In genomic region chr5:123128426-123129169, GRCm38 (mm10) we compare ENCODE assay signal across 9 mouse cellular contexts. TPM values are rescaled to one million over a fixed set of nuclear protein-coding genes. Genes with fewer than 3 reads are reported as not detected.
A peak's percentile ranks its signal among the peaks of the same experiment; 100 is the strongest.
DNase-seq lines count a peak whose midpoint lies in the region; ATAC-seq and TF ChIP-seq lines count a peak whose summit lies in the region.
"Had no signal": no experiment of that assay in that cellular context is flagged by ENCODE, and none has a peak within 500 bp of the region (broad histone marks: within the 10 kb centered on the region; RNA-seq: fewer than 3 reads in every experiment).

No protein-coding gene starts in this region.

- no peak for DNase-seq in layer of hippocampus, adult 2 months (ENCODE audit: low spot score in 2 of 2)
- no peak for DNase-seq in layer of hippocampus, adult 8-10 months (ENCODE audit: low spot score in 2 of 2)
- DNase-seq in heart, postnatal 4 days, result peak; percentile 21
- peak; percentile 82 to 91 for DNase-seq in thymus, postnatal 36 days
- no peak for DNase-seq in retina, postnatal 1 day
- DNase-seq in right cerebral cortex, postnatal 14 days, result no peak

- ATAC-seq in megakaryocyte, adult 5-6 weeks (ENCODE audit: poor library complexity, severe bottlenecking), result peak; percentile 69
- no peak for ATAC-seq in frontal cortex, adult (ENCODE audit: low TSS enrichment)

- H3K4me3 ChIP-seq in layer of hippocampus, adult 2 months, result no peak overlapping the region
- H3K4me3 ChIP-seq: erythroblast, embryonic 14.5 days had no signal

- H3K27ac ChIP-seq in layer of hippocampus, adult 2 months, result peak overlapping the region; percentile 39; the same call in 1 of the 2 replicates

- no peak for TF ChIP-seq CTCF in layer of hippocampus, adult 2 months (conservative IDR thresholded peaks at IDR 0.05)

RNA-seq across cellular contexts. Expression of gene Rhof, which starts 3.9 kb away (rescaled TPM):
- 10 to 100 TPM; 43.3 to 46.3 TPM for total RNA-seq in layer of hippocampus, adult 2 months (2021)
- 10 to 100 TPM; 42.0 to 46.6 (median 45.3) TPM for total RNA-seq in layer of hippocampus, adult 8-10 months (2022)
- under 1 TPM; 0.36 to 0.71 TPM for total RNA-seq in heart, postnatal 4 days (2021)
- 5.4 and 7.6 TPM in 2 replicates for total RNA-seq in megakaryocyte, adult 5-6 weeks (2015)
- total RNA-seq in megakaryocyte, adult 5-6 weeks (2017), result 6.4 and 6.5 TPM in 2 replicates

RNA-seq across cellular contexts. Expression of gene Setd1b, which starts 13.4 kb away (rescaled TPM):
- 10 to 100 TPM; 31.2 to 39.4 TPM for total RNA-seq in layer of hippocampus, adult 2 months (2021)
- 10 to 100 TPM; 33.1 to 37.9 (median 35.0) TPM for total RNA-seq in layer of hippocampus, adult 8-10 months (2022)
- 10 to 100 TPM; 22.2 to 23.0 TPM for total RNA-seq in heart, postnatal 4 days (2021)
- 40.4 and 44.9 TPM in 2 replicates for total RNA-seq in megakaryocyte, adult 5-6 weeks (2015)
- total RNA-seq in megakaryocyte, adult 5-6 weeks (2017), result 4.1 and 8.7 TPM in 2 replicates

RNA-seq across cellular contexts. Expression of gene Psmd9, which starts 40.6 kb away (rescaled TPM):
- total RNA-seq in layer of hippocampus, adult 2 months (2021), result 10 to 100 TPM; 27.8 to 30.4 TPM
- total RNA-seq in layer of hippocampus, adult 8-10 months (2022), result 10 to 100 TPM; 26.2 to 34.3 (median 27.4) TPM
- total RNA-seq in heart, postnatal 4 days (2021), result 10 to 100 TPM; 22.8 to 24.8 TPM
- 14.0 and 24.6 TPM in 2 replicates for total RNA-seq in megakaryocyte, adult 5-6 weeks (2015)
- total RNA-seq in megakaryocyte, adult 5-6 weeks (2017), result 9.6 and 20.4 TPM in 2 replicates

RNA-seq across cellular contexts. Expression of gene Hpd, which starts 53.9 kb away (rescaled TPM):
- total RNA-seq in layer of hippocampus, adult 2 months (2021), result not detected
- not detected for total RNA-seq in layer of hippocampus, adult 8-10 months (2022)
- not detected for total RNA-seq in heart, postnatal 4 days (2021)
- total RNA-seq in megakaryocyte, adult 5-6 weeks (2015), result not detected in 2 replicates
- total RNA-seq in megakaryocyte, adult 5-6 weeks (2017), result not detected in 2 replicates

Comparison
In these comparisons a context has a peak if more than half of its experiments do, and no peak if none do; other contexts are left out.
1. DNase-seq: peak in heart, postnatal 4 days (single experiment) and thymus, postnatal 36 days (2 of 2); none in layer of hippocampus, adult 2 months (0 of 2), layer of hippocampus, adult 8-10 months (0 of 2), retina, postnatal 1 day (single experiment) and right cerebral cortex, postnatal 14 days (single experiment).
2. RNA of gene Rhof, which starts 3.9 kb away (total RNA-seq): 42.0 to 46.6 TPM in layer of hippocampus, adult 8-10 months and 43.3 to 46.3 TPM in layer of hippocampus, adult 2 months; 5.4 to 7.6 TPM in megakaryocyte, adult 5-6 weeks and 0.36 to 0.71 TPM in heart, postnatal 4 days; every median in the first group is over 4 times any median in the second.